Mouse (Mus musculus) midbrain, embryonic 13.5 days (tissue): Measurements from ENCODE around the gene Washc3. TPM values are rescaled to one million over a fixed set of nuclear protein-coding genes. Genes with fewer than 3 reads are reported as not detected.

Experiments used
- ATAC-seq: fragments of 200-750 bp; cut with Nextera tagmentation; 2 replicates; pipeline ENCODE4 v1.8.0; 2017; ENCODE audit warnings: mild to moderate bottlenecking, moderate TSS enrichment, moderate library complexity
- H3K27ac ChIP-seq: fragments of 300-500 bp; sonication (generic); 2 replicates; pipeline ENCODE4 v1.5.1; 2015; ENCODE audit warnings: inconsistent platforms, mild to moderate bottlenecking, moderate library complexity
- H3K27me3 ChIP-seq: fragments of 300-500 bp; sonication (generic); 2 replicates; pipeline ENCODE4 v1.6.1; 2015; ENCODE audit warnings: mild to moderate bottlenecking, inconsistent platforms
- H3K36me3 ChIP-seq: fragments of 300-500 bp; sonication (generic); 2 replicates; pipeline ENCODE4 v1.6.1; 2015; ENCODE audit warnings: mild to moderate bottlenecking, inconsistent platforms
- H3K4me1 ChIP-seq: fragments of 300-500 bp; sonication (generic); replicated peaks from 2 replicates; pipeline ENCODE4 v1.6.1; 2015; ENCODE audit warnings: inconsistent platforms
- H3K4me2 ChIP-seq: fragments of 300-500 bp; sonication (generic); replicated peaks from 2 replicates; pipeline ENCODE4 v1.6.1; 2015; ENCODE audit warnings: moderate library complexity, mild to moderate bottlenecking, inconsistent platforms
- H3K4me3 ChIP-seq: fragments of 300-500 bp; sonication (generic); replicated peaks from 2 replicates; pipeline ENCODE4 v1.5.1; 2015; ENCODE audit warnings: mild to moderate bottlenecking, inconsistent platforms
- H3K9ac ChIP-seq: fragments of 300-500 bp; sonication (generic); replicated peaks from 2 replicates; pipeline ENCODE4 v1.6.1; 2015; ENCODE audit warnings: mild to moderate bottlenecking, inconsistent platforms
- H3K9me3 ChIP-seq: fragments of 300-500 bp; sonication (generic); 2 replicates; pipeline ENCODE4 v1.6.1; 2016; ENCODE audit warnings: mild to moderate bottlenecking, inconsistent platforms
- WGBS: fragments of 180-500 bp; shearing (Covaris S2); methylation state at CpG from one replicate; pipeline ENCODE4 v1.1.7; 2015; 5-methylcytosine and 5-hydroxymethylcytosine counted together
- polyA plus RNA-seq: library from polyadenylated mRNA; unstranded; fragments of >200 nt; fragmentation: Nextera tagmentation; extraction: Ambion mirVana; gene quantifications from 2 replicates; pipeline ENCODE4 v1.2.1, GENCODE M21; 2015

Gene Washc3
- polyA plus RNA-seq: 45.1 and 49.0 TPM in 2 replicates

- H3K4me3 ChIP-seq: peak within 1 kb of the TSS; percentile 66
- H3K27me3 ChIP-seq: no peaks in the 10 kb centered on the region
- H3K36me3 ChIP-seq: peaks cover 6% of the 10 kb centered on the region
- peak within 1 kb of the TSS; percentile 82 for H3K27ac ChIP-seq
- peak within 1 kb of the TSS; percentile 84 for H3K9ac ChIP-seq
- H3K4me1 ChIP-seq: peaks cover 6% of the 10 kb centered on the region
- no peaks in the 10 kb centered on the region for H3K9me3 ChIP-seq
- ATAC-seq: peak; percentile 100
- 3% methylated on average over 23 of the region's 23 CpGs for WGBS
- peak within 1 kb of the TSS; percentile 63 for H3K4me2 ChIP-seq
Measured at GRCm38 (mm10) chr10:88200951-88201638, at the start of gene Washc3. Gene Washc3, plus strand, starts transcription at chr10:88201093.

DNA sequence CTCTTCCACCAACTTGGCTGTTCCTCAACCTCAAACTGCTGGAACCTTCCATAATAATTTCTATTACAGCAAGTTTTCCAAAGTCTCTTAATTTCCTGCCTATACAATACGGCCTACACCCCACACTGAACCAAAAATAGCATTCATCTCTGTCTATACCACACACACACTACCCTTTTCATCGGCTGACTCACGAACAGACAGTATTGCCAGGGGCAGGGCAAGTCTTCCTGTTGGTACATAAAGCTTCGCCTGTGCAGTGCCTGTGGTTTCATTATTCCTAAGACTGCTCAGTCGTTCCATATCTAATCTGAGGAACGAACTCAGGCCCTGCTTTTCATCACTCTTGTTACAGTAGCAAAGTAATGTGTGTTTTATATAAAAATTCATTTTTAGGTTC, 49.2 kb upstream of the Washc3 start:
- peaks cover 41% of the 10 kb centered on the region for H3K36me3 ChIP-seq
- H3K9me3 ChIP-seq: no peaks in the 10 kb centered on the region
- H3K27me3 ChIP-seq: no peaks in the 10 kb centered on the region
- H3K4me3 ChIP-seq: no peak overlapping the region
- no peak for ATAC-seq
- no peak overlapping the region for H3K4me2 ChIP-seq
- peaks cover 9% of the 10 kb centered on the region for H3K4me1 ChIP-seq
- WGBS: 94% methylated on average over 6 of the region's 6 CpGs
- H3K9ac ChIP-seq: no peak overlapping the region
- no peak overlapping the region for H3K27ac ChIP-seq

DNA sequence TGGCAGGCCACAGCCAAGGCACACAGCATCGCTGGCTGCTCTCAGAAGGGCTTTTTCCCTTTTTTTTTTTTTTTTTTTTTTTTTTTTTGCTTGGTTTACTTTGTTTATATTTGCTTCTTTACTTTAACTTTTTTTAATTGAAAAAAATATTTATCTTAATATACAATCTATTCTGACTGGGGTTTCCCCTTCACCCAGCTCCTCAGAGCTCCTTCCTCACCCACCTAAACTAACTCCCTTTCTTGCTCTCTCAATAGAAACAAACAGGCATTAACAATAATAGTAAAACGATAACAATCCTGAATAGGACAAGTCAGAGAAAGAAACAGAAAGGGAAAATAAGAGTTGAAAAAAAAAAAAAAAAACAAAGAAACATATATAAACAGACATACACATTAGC, 38.8 kb upstream of the Washc3 start:
- no peak for ATAC-seq
- no peak overlapping the region for H3K4me2 ChIP-seq
- H3K36me3 ChIP-seq: peaks cover 24% of the 10 kb centered on the region
- H3K9ac ChIP-seq: no peak overlapping the region
- H3K27me3 ChIP-seq: no peaks in the 10 kb centered on the region
- no peaks in the 10 kb centered on the region for H3K9me3 ChIP-seq
- 91% methylated on average over 2 of the region's 2 CpGs for WGBS
- no peaks in the 10 kb centered on the region for H3K4me1 ChIP-seq
- H3K27ac ChIP-seq: no peak overlapping the region
- H3K4me3 ChIP-seq: no peak overlapping the region

- no peak overlapping the region for H3K27ac ChIP-seq
- no peak overlapping the region for H3K4me2 ChIP-seq
- no peak overlapping the region for H3K9ac ChIP-seq
- no peaks in the 10 kb centered on the region for H3K9me3 ChIP-seq
- WGBS: 91% methylated on average over 5 of the region's 5 CpGs
- peaks cover 24% of the 10 kb centered on the region for H3K36me3 ChIP-seq
- no peaks in the 10 kb centered on the region for H3K27me3 ChIP-seq
- no peaks in the 10 kb centered on the region for H3K4me1 ChIP-seq
- ATAC-seq: no peak
- H3K4me3 ChIP-seq: no peak overlapping the region
Measured at GRCm38 (mm10) chr10:88162676-88163075, 38.2 kb upstream of the Washc3 start.

DNA sequence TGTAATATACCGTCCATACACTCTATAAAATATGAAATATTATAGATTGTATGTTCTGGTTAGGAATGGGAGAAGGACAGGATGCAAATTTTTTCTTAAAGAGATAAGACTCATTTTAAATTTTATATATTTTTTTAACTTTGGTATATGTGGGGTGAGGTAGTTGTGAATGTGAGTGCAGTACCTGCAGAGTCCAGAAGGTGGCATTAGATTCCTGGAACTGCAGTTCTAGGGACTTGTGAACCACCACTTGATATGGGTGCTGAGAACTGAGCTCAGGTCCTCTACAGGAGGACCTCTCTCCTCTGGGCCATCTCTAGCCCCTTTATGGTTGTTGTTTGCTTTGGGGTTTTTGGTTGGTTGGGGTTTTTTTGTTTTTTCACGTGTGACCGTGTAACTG, 34.7 kb upstream of the Washc3 start:
- no peak for ATAC-seq
- H3K4me1 ChIP-seq: no peaks in the 10 kb centered on the region
- WGBS: 97% methylated on average over 3 of the region's 3 CpGs
- H3K27me3 ChIP-seq: no peaks in the 10 kb centered on the region
- H3K4me2 ChIP-seq: no peak overlapping the region
- no peaks in the 10 kb centered on the region for H3K9me3 ChIP-seq
- no peak overlapping the region for H3K4me3 ChIP-seq
- H3K9ac ChIP-seq: no peak overlapping the region
- peaks cover 14% of the 10 kb centered on the region for H3K36me3 ChIP-seq
- H3K27ac ChIP-seq: no peak overlapping the region

DNA sequence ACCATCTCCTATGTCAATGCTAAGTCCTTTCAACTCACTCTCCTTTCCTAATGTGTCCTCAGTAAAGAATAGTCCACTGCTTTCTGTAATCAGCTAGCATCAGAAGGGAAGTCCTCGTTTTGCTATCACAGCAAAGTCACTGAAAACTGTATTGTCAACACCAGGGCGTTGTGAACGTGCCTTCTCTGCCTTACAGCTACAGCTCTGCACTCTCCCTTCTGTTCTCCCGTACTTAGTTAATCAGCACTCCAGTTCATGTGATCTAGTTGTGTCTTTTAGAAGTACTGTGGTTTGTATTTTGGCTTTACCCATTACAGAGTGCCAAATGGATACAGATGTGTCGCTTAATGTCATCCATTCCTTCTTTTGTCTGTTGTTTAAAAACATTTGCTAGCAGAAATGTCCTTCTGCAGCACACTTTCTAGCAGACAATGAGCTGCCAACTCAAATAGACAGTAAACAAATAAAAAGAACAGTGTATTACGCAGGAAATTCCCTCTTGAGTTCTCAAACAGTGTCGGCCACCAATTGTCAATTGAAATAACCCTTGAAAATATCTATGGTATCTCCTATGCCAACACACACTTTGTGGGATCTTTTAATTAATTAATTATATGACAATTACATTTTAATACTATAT, 33.3 kb upstream of the Washc3 start:
- H3K27ac ChIP-seq: no peak overlapping the region
- H3K36me3 ChIP-seq: peaks cover 9% of the 10 kb centered on the region; the same call in 1 of the 2 replicates
- H3K4me2 ChIP-seq: no peak overlapping the region
- H3K9me3 ChIP-seq: no peaks in the 10 kb centered on the region
- H3K4me1 ChIP-seq: no peaks in the 10 kb centered on the region
- H3K9ac ChIP-seq: no peak overlapping the region
- no peak overlapping the region for H3K4me3 ChIP-seq
- ATAC-seq: no peak
- H3K27me3 ChIP-seq: no peaks in the 10 kb centered on the region
- WGBS: 84% methylated on average over 7 of the region's 7 CpGs

GRCm38 (mm10) chr10:88200541-88200940, 352 bp upstream of the Washc3 start:
- Histone ChIP-seq H3K27ac (no peak overlapping the region), H3K4me2 (peak overlapping the region; percentile 63), H3K9ac (no peak overlapping the region), H3K9me3 (no peaks in the 10 kb centered on the region), H3K36me3 (peaks cover 6% of the 10 kb centered on the region), H3K27me3 (no peaks in the 10 kb centered on the region), H3K4me1 (peaks cover 6% of the 10 kb centered on the region), H3K4me3 (peak overlapping the region; percentile 66; the same call in 1 of the 2 replicates)
- peak; percentile 72 for ATAC-seq
- WGBS: 21% methylated on average over 4 of the region's 4 CpGs

GRCm38 (mm10) chr10:88201650-88202049, 757 bp downstream of the Washc3 start:
- H3K27me3 ChIP-seq: no peaks in the 10 kb centered on the region
- H3K9me3 ChIP-seq: no peaks in the 10 kb centered on the region
- peak overlapping the region; percentile 84 for H3K9ac ChIP-seq
- H3K4me2 ChIP-seq: peak overlapping the region; percentile 63
- peaks cover 6% of the 10 kb centered on the region for H3K36me3 ChIP-seq
- peak overlapping the region; percentile 66 for H3K4me3 ChIP-seq
- WGBS: 80% methylated on average over 13 of the region's 13 CpGs
- no peak for ATAC-seq
- peaks cover 6% of the 10 kb centered on the region for H3K4me1 ChIP-seq
- no peak overlapping the region for H3K27ac ChIP-seq

DNA sequence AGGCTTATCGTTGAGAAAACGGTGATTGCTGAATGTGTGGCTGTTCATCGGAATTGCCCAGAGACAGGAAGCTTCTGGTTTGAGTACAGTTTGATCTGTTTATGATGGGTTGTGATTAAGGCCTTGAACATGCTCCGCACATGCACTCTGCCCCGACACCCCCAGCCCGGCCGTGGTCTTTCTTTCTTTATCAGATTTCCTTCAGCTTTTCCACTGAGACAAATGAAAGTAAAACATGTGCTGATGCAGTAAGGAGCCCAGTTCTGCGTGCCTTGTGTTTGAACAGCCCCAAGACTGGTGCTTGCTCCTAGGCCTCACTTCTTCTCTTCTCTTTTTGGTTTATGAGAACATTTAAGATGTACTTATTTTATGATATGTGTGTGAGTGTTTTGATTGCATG, 1.7 kb downstream of the Washc3 start:
- H3K9me3 ChIP-seq: no peaks in the 10 kb centered on the region
- H3K4me3 ChIP-seq: no peak overlapping the region
- H3K4me2 ChIP-seq: no peak overlapping the region
- 97% methylated on average over 8 of the region's 8 CpGs for WGBS
- H3K4me1 ChIP-seq: peaks cover 6% of the 10 kb centered on the region
- no peak for ATAC-seq
- no peak overlapping the region for H3K27ac ChIP-seq
- peaks cover 6% of the 10 kb centered on the region for H3K36me3 ChIP-seq
- no peak overlapping the region for H3K9ac ChIP-seq
- H3K27me3 ChIP-seq: no peaks in the 10 kb centered on the region

DNA sequence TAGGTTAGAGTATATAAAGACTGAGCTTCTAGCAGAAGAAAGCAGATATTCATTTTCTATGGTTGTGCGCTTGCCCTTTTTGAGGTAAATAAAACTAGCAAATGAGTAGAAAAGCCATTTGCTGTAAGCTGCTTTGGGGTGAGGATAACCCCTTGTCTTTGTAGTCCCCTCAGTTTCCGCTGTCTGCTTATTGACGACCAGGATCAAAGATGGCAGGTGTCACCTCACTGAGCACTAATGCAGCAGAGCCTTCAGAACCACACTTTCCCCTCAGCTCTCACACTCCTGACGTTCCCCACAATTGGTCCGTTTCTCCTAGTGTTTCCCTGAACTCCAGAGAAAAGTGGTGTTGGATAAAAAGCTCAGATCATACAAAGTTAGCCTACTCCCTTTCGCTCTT, 2.3 kb downstream of the Washc3 start:
- Histone ChIP-seq H3K4me2 (no peak overlapping the region), H3K4me1 (peaks cover 6% of the 10 kb centered on the region), H3K9ac (no peak overlapping the region), H3K27me3 (no peaks in the 10 kb centered on the region), H3K9me3 (no peaks in the 10 kb centered on the region), H3K27ac (no peak overlapping the region), H3K4me3 (no peak overlapping the region), H3K36me3 (peaks cover 6% of the 10 kb centered on the region)
- ATAC-seq: no peak
- WGBS: 91% methylated on average over 6 of the region's 6 CpGs

GRCm38 (mm10) chr10:88212644-88213043, 11.8 kb downstream of the Washc3 start:
- no peaks in the 10 kb centered on the region for H3K9me3 ChIP-seq
- H3K4me2 ChIP-seq: no peak overlapping the region
- no peak overlapping the region for H3K9ac ChIP-seq
- H3K4me3 ChIP-seq: no peak overlapping the region
- H3K27ac ChIP-seq: no peak overlapping the region
- WGBS: 97% methylated on average over 5 of the region's 5 CpGs
- H3K4me1 ChIP-seq: no peaks in the 10 kb centered on the region
- ATAC-seq: no peak
- H3K36me3 ChIP-seq: peaks cover 18% of the 10 kb centered on the region
- no peaks in the 10 kb centered on the region for H3K27me3 ChIP-seq

DNA sequence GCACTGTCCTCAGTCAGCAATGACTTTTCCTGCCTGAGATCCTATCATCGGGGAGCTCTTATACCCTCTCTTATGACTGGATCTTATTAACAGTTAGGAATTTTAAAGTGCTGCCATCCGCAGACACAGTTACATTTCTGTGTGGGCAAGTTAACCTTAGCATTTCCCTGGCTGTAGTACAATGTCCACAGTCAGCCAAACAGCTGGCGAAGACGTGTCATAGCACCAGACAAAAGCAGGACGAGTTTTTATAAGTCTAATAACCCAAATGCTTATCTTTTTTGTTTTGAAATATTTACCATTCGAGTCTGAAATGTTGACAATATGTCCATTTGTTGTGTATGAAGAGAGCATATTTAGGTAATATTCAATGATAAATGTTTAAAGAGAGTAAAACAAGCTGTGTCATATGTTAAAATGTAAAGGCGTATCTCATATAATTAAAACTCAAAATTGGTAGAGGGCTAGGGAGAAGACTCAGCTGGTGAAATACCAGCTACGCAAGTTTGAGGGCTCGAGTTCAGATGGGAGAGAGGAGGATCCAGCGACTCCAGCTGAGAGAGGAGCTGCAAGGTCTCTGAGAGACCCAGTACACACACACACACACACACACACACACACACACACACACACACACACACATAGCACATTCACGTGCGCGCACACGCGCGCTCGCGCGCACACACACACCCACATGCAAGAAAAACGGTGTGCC, 14.1 kb downstream of the Washc3 start:
- Histone ChIP-seq H3K9me3 (no peaks in the 10 kb centered on the region), H3K36me3 (peaks cover 21% of the 10 kb centered on the region), H3K9ac (no peak overlapping the region), H3K4me2 (no peak overlapping the region), H3K4me1 (no peaks in the 10 kb centered on the region), H3K4me3 (no peak overlapping the region), H3K27me3 (no peaks in the 10 kb centered on the region), H3K27ac (no peak overlapping the region)
- no peak for ATAC-seq
- 95% methylated on average over 20 of the region's 20 CpGs for WGBS
